Mouse (Mus musculus) embryonic facial prominence, embryonic 10.5 days (tissue): ENCODE data around the gene Spag16. TPM values are rescaled to one million over a fixed set of nuclear protein-coding genes. Genes with fewer than 3 reads are reported as not detected.

Experiments used
- DNase-seq: peaks from one replicate; pipeline ENCODE4 v3.0.0-alpha.2; 2017; ENCODE audit warnings: low spot score
- H3K27ac ChIP-seq: fragments of 300-500 bp; sonication (generic); replicated peaks from 2 replicates; pipeline ENCODE4 v1.5.1; 2016; ENCODE audit warnings: mild to moderate bottlenecking
- H3K27me3 ChIP-seq: fragments of 300-500 bp; sonication (generic); replicated peaks from 2 replicates; pipeline ENCODE4 v1.6.1; 2016; ENCODE audit warnings: low read depth, mild to moderate bottlenecking; ENCODE audit not compliant: poor library complexity, severe bottlenecking
- H3K36me3 ChIP-seq: fragments of 300-500 bp; sonication (generic); replicated peaks from 2 replicates; pipeline ENCODE4 v1.6.1; 2016; ENCODE audit warnings: mild to moderate bottlenecking, moderate library complexity
- H3K4me1 ChIP-seq: fragments of 300-500 bp; sonication (generic); 2 replicates; pipeline ENCODE4 v1.6.1; 2016
- H3K4me3 ChIP-seq: fragments of 300-500 bp; sonication (generic); 2 replicates; pipeline ENCODE4 v1.5.1; 2016; ENCODE audit warnings: mild to moderate bottlenecking, moderate library complexity
- H3K9me3 ChIP-seq: fragments of 300-500 bp; sonication (generic); 2 replicates; pipeline ENCODE4 v1.6.1; 2016; ENCODE audit warnings: mild to moderate bottlenecking
- WGBS: fragments of 180-500 bp; shearing (Covaris S2); methylation state at CpG from one replicate; pipeline ENCODE4 v1.1.7; 2016; 5-methylcytosine and 5-hydroxymethylcytosine counted together
- polyA plus RNA-seq: library from polyadenylated mRNA; unstranded; fragments of >200 nt; fragmentation: Nextera tagmentation; extraction: Ambion mirVana; gene quantifications from 2 replicates; pipeline ENCODE4 v1.2.1, GENCODE M21; 2016

Gene Spag16
- polyA plus RNA-seq, 1 experiment from 2014 or later = 2.0 TPM

GRCm38 (mm10) chr1:70346179-70346578 is 519.4 kb downstream of the Spag16 start:
- no peaks in the 10 kb centered on the region for H3K9me3 ChIP-seq
- H3K27me3 ChIP-seq = no peaks in the 10 kb centered on the region
- no peak overlapping the region for H3K27ac ChIP-seq
- no peaks in the 10 kb centered on the region for H3K36me3 ChIP-seq
- H3K4me3 ChIP-seq = no peak overlapping the region
- no peak for DNase-seq
- no peaks in the 10 kb centered on the region for H3K4me1 ChIP-seq
- WGBS = 86% methylated on average over 2 of the region's 2 CpGs

GRCm38 (mm10) chr1:70351371-70351770 is 524.6 kb downstream of the Spag16 start:
- Histone ChIP-seq H3K9me3 (no peaks in the 10 kb centered on the region), H3K4me1 (no peaks in the 10 kb centered on the region), H3K36me3 (no peaks in the 10 kb centered on the region), H3K27ac (no peak overlapping the region), H3K27me3 (no peaks in the 10 kb centered on the region), H3K4me3 (no peak overlapping the region)
- WGBS = 83% methylated on average over 3 of the region's 3 CpGs
- DNase-seq = no peak

GRCm38 (mm10) chr1:70354014-70354413 is 527.2 kb downstream of the Spag16 start:
- no peaks in the 10 kb centered on the region for H3K4me1 ChIP-seq
- no peak for DNase-seq
- no peak overlapping the region for H3K27ac ChIP-seq
- H3K36me3 ChIP-seq = no peaks in the 10 kb centered on the region
- no peaks in the 10 kb centered on the region for H3K27me3 ChIP-seq
- H3K4me3 ChIP-seq = no peak overlapping the region
- no peaks in the 10 kb centered on the region for H3K9me3 ChIP-seq

GRCm38 (mm10) chr1:70371721-70372120 is 545.0 kb downstream of the Spag16 start:
- H3K4me3 ChIP-seq = no peak overlapping the region
- no peak for DNase-seq
- H3K27ac ChIP-seq = no peak overlapping the region
- no peaks in the 10 kb centered on the region for H3K36me3 ChIP-seq
- H3K27me3 ChIP-seq = no peaks in the 10 kb centered on the region
- WGBS = 82% methylated on average over 4 of the region's 4 CpGs
- H3K4me1 ChIP-seq = no peaks in the 10 kb centered on the region
- H3K9me3 ChIP-seq = no peaks in the 10 kb centered on the region

GRCm38 (mm10) chr1:70380096-70380495 is 553.3 kb downstream of the Spag16 start:
- H3K36me3 ChIP-seq = no peaks in the 10 kb centered on the region
- H3K27ac ChIP-seq = no peak overlapping the region
- DNase-seq = no peak
- no peaks in the 10 kb centered on the region for H3K27me3 ChIP-seq
- H3K9me3 ChIP-seq = no peaks in the 10 kb centered on the region
- no peaks in the 10 kb centered on the region for H3K4me1 ChIP-seq
- 93% methylated on average over 7 of the region's 7 CpGs for WGBS
- no peak overlapping the region for H3K4me3 ChIP-seq

DNA sequence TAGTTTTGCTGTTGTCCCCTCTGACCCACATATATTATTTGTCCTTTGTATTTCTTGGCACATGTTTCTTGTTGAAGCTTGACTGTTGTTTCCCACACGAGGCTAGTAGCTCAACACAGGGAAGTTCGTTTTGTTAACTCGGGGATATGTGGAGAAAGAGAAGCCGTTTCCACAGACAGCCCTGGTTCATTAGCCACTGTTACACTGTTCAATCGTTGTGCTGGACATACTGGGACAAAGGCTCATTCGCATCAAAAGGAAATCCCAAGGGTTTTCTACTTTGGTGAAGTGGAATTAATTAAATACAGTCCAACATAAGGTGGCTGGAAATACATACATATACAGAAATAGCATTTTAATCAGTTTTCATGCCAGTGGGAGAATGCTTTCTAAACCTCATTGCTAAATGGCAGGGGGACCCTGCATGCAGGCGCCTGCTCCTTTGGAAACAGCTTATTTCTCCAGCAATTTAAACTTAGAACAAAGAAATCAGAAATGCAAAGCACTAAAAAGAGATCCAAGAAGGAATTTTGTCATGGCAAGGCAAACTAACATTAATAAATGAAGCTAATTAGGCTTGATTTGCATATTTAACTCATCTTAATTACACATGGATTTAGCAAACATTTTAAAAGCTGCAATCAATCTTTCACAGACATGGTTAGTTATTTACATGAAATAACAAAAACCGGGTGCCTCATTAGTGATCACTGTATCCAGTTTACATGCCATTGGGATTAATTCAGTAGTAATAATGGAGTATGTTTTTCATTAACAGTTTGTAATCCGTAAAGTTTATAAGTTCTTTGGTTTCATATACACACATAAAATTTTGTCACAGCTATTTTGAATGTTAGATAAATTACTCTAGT is 615.7 kb downstream of the Spag16 start:
- Histone ChIP-seq H3K4me3 (no peak overlapping the region), H3K27ac (no peak overlapping the region), H3K27me3 (no peaks in the 10 kb centered on the region), H3K4me1 (no peaks in the 10 kb centered on the region), H3K9me3 (no peaks in the 10 kb centered on the region), H3K36me3 (no peaks in the 10 kb centered on the region)
- WGBS = 60% methylated on average over 9 of the region's 9 CpGs
- DNase-seq = no peak

DNA sequence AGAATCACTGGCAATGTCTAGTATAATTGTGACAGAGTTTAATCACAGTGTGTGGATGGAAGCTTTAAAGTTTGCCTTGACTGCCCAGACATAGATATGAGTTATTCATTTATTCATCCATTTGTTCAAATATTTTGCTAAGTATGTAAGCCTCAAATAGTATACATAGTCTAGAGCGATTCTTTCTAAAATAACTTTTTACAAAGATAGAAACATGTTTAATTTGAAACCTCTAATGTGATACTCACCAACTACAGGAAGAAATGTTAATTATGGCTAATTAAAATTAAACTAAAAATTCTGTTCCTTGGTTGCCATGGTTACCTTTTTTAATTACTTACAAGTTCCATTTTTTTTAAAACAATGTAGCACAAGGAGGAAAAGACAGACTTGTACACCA is 653.1 kb downstream of the Spag16 start:
- 93% methylated on average over 1 of the region's 1 CpGs for WGBS
- no peak for DNase-seq
- H3K36me3 ChIP-seq = no peaks in the 10 kb centered on the region
- H3K27ac ChIP-seq = no peak overlapping the region
- no peaks in the 10 kb centered on the region for H3K9me3 ChIP-seq
- no peak overlapping the region for H3K4me3 ChIP-seq
- no peaks in the 10 kb centered on the region for H3K4me1 ChIP-seq
- no peaks in the 10 kb centered on the region for H3K27me3 ChIP-seq

- no peaks in the 10 kb centered on the region for H3K9me3 ChIP-seq
- H3K4me3 ChIP-seq = no peak overlapping the region
- no peak for DNase-seq
- no peaks in the 10 kb centered on the region for H3K27me3 ChIP-seq
- no peak overlapping the region for H3K27ac ChIP-seq
- no peaks in the 10 kb centered on the region for H3K4me1 ChIP-seq
- no peaks in the 10 kb centered on the region for H3K36me3 ChIP-seq
Observed at GRCm38 (mm10) chr1:70518918-70519317, 692.1 kb downstream of the Spag16 start.

DNA sequence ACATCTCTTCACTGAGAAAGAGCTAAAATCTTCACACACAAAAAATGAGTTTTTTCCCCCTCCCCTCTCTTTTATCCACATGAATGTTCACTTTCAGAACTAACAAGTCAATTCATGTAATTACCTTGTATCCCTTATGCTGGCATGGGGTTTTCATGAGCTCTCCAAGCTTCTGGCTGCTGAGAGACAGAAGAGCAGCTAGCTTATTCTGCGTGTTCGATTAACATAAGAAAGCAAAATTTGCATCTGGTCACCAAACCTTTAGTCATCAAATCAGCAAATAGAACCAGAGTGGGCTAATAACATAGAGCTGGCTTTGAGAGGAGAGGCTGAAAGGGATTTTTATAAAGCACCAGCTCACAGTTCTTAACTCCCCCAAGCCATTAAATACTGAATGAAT is 700.4 kb downstream of the Spag16 start:
- H3K4me3 ChIP-seq = no peak overlapping the region
- H3K4me1 ChIP-seq = no peaks in the 10 kb centered on the region
- 63% methylated on average over 2 of the region's 2 CpGs for WGBS
- no peaks in the 10 kb centered on the region for H3K27me3 ChIP-seq
- no peak for DNase-seq
- no peaks in the 10 kb centered on the region for H3K9me3 ChIP-seq
- no peak overlapping the region for H3K27ac ChIP-seq
- no peaks in the 10 kb centered on the region for H3K36me3 ChIP-seq

- DNase-seq = no peak
- Histone ChIP-seq H3K27me3 (no peaks in the 10 kb centered on the region), H3K4me3 (no peak overlapping the region), H3K27ac (no peak overlapping the region), H3K4me1 (no peaks in the 10 kb centered on the region), H3K9me3 (no peaks in the 10 kb centered on the region), H3K36me3 (no peaks in the 10 kb centered on the region)
- WGBS = 86% methylated on average over 2 of the region's 2 CpGs
Observed at GRCm38 (mm10) chr1:70529771-70530170, 703.0 kb downstream of the Spag16 start.

GRCm38 (mm10) chr1:70551839-70552238 is 725.1 kb downstream of the Spag16 start:
- Histone ChIP-seq H3K27ac (no peak overlapping the region), H3K36me3 (no peaks in the 10 kb centered on the region), H3K9me3 (no peaks in the 10 kb centered on the region), H3K27me3 (no peaks in the 10 kb centered on the region), H3K4me3 (no peak overlapping the region), H3K4me1 (no peaks in the 10 kb centered on the region)
- no peak for DNase-seq
- 72% methylated on average over 2 of the region's 2 CpGs for WGBS

DNA sequence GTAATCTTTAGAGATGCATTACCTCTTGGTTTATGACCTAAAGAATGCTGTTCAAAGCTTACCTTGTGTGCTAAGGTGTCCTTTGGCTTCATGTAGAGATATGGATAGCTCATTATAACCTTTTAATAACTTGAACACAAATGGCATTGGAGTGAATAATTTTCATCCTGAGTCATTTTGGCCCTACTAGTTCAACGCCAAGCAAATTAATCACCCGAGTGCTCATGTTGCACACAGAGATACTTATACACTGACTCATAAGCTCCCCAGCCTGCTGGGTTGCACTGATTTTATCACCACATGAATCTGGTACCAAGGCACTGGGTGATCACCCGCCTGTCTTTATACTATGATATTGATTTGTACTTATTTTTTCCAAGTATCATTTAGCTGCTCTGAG is 795.0 kb downstream of the Spag16 start:
- H3K27ac ChIP-seq = no peak overlapping the region
- H3K4me3 ChIP-seq = no peak overlapping the region
- DNase-seq = no peak
- 92% methylated on average over 3 of the region's 3 CpGs for WGBS
- no peaks in the 10 kb centered on the region for H3K9me3 ChIP-seq
- H3K4me1 ChIP-seq = no peaks in the 10 kb centered on the region
- no peaks in the 10 kb centered on the region for H3K27me3 ChIP-seq
- H3K36me3 ChIP-seq = no peaks in the 10 kb centered on the region

DNA sequence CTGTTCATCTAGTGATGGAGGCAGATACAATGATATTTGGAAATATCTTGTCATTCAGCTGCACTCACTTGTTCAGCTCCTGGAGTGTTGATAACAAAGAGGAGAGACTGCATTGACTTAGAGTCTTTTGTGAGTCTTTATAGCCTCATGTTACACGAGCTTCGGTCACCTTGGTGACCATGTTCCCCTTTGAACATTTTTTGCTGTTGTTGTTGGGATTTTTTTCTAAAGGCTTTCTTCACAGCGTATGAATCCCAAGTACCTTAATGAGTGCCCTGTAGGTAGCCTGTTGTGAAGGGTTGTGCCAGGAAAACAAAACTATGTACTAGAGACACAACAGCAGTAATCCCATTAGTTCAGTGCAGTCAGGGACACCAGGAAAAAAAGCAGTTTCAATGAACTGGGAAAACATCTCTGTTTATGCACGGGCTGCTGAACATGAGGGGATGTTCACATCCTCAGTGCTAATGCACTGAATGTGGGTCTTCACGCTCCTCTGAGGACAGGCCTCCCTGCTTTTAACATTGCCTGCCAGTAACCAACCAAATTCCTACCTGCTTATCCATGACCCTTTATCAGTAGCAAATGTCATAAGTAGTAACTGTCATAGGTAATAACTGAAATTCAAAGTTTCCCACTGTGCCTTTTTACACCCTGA is 798.2 kb downstream of the Spag16 start:
- H3K27ac ChIP-seq = no peak overlapping the region
- no peaks in the 10 kb centered on the region for H3K9me3 ChIP-seq
- H3K27me3 ChIP-seq = no peaks in the 10 kb centered on the region
- no peaks in the 10 kb centered on the region for H3K36me3 ChIP-seq
- no peaks in the 10 kb centered on the region for H3K4me1 ChIP-seq
- no peak overlapping the region for H3K4me3 ChIP-seq
- WGBS = 38% methylated on average over 5 of the region's 5 CpGs
- no peak for DNase-seq
